10 mouse cellular contexts compared by ENCODE assay signal in the genomic region with DNA sequence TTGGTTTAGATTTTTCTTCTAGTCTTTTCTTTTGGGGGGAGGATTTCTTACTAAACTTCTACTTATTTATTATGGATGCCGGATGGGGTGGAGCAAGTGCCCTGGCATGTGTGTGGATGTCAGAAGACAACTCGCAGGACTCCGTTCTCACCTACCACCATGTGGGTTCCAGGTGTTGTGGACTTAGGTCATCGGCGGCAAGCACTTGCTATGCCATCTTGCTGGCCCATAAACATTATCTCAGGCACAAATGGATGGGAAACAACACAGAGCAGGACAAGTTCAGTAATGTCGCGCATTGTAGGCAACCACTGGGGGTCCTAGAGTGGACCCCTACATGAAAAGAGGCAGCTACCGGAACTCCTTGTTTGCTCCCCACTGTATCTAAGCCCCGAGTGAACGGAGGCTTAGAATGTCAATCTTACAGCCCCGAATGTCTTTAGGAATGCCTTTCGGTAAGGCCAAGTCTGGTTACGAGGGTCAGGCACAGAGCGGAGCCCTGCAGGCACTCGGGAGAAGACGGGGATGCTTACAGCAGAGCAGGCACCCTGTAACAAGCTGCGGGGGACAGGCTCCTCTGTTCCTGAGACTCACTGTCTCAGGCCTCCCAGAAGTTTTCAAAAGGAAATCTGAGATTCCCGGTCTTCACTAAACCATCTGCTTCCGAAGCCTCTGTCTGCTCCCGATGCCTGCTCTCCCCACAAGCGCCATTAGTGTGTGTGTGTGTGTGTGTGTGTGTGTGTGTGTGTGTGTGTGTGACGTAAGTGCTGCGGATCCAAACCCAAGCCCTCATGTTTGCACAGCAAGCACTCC. TPM values are rescaled to one million over a fixed set of nuclear protein-coding genes. Genes with fewer than 3 reads are reported as not detected.
DNase-seq lines count a peak whose midpoint lies in the region; ATAC-seq and TF ChIP-seq lines count a peak whose summit lies in the region.
"Had no signal": no experiment of that assay in that cellular context is flagged by ENCODE, and none has a peak within 500 bp of the region (broad histone marks: within the 10 kb centered on the region; RNA-seq: fewer than 3 reads in every experiment).

No protein-coding gene starts in this region.

- peaks cover 13% of the 10 kb centered on the region; the same call in 1 of the 2 replicates for H3K27me3 ChIP-seq in kidney, embryonic 14.5 days (ENCODE audit: control insufficient read depth, insufficient read depth, low read length)
- H3K27me3 ChIP-seq in embryonic facial prominence, embryonic 11.5 days (ENCODE audit: control insufficient read depth, insufficient read depth, low read length): no peaks in the 10 kb centered on the region
- H3K27me3 ChIP-seq in hindbrain, embryonic 15.5 days: peaks cover 6% of the 10 kb centered on the region
- no peaks in the 10 kb centered on the region for H3K27me3 ChIP-seq in midbrain, postnatal 0 days (ENCODE audit: insufficient read depth, low read length)

- H3K9me3 ChIP-seq in kidney, embryonic 14.5 days (ENCODE audit: control insufficient read depth, low read length): no peaks in the 10 kb centered on the region
- H3K9me3 ChIP-seq in embryonic facial prominence, embryonic 11.5 days (replicated peaks; ENCODE audit: control insufficient read depth, low read length): no peaks in the 10 kb centered on the region
- H3K9me3 ChIP-seq in hindbrain, embryonic 15.5 days: no peaks in the 10 kb centered on the region
- H3K9me3 ChIP-seq in midbrain, postnatal 0 days (ENCODE audit: low read length): no peaks in the 10 kb centered on the region

- no peaks in the 10 kb centered on the region for H3K4me1 ChIP-seq in kidney, embryonic 14.5 days (ENCODE audit: control insufficient read depth, insufficient read depth, low read length)
- peaks cover 3% of the 10 kb centered on the region; the same call in 1 of the 2 replicates for H3K4me1 ChIP-seq in embryonic facial prominence, embryonic 11.5 days (ENCODE audit: control insufficient read depth, insufficient read depth, low read length)
- H3K4me1 ChIP-seq in hindbrain, embryonic 15.5 days (replicated peaks): peaks cover 22% of the 10 kb centered on the region
- H3K4me1 ChIP-seq in midbrain, postnatal 0 days (ENCODE audit: insufficient read depth, low read length): no peaks in the 10 kb centered on the region

- H3K9ac ChIP-seq in kidney, embryonic 14.5 days (ENCODE audit: low read depth, low read length): no peak overlapping the region
- H3K9ac ChIP-seq in embryonic facial prominence, embryonic 11.5 days (replicated peaks; ENCODE audit: low read length): peak overlapping the region; percentile 28
- H3K9ac ChIP-seq in hindbrain, embryonic 15.5 days: no peak overlapping the region
- H3K9ac ChIP-seq in midbrain, postnatal 0 days (replicated peaks; ENCODE audit: low read length, poor library complexity, severe bottlenecking): no peak overlapping the region

- no peak overlapping the region for H3K27ac ChIP-seq in kidney, embryonic 14.5 days (ENCODE audit: low read depth, low read length)
- H3K27ac ChIP-seq in embryonic facial prominence, embryonic 11.5 days (replicated peaks; ENCODE audit: low read depth, low read length): no peak overlapping the region
- H3K27ac ChIP-seq in hindbrain, embryonic 15.5 days (replicated peaks): no peak overlapping the region
- no peak overlapping the region for H3K27ac ChIP-seq in midbrain, postnatal 0 days (ENCODE audit: low read depth, low read length)

- H3K4me2 ChIP-seq in kidney, embryonic 14.5 days (replicated peaks; ENCODE audit: low read depth, low read length): peak overlapping the region; percentile 34
- peak overlapping the region; percentile 45 for H3K4me2 ChIP-seq in embryonic facial prominence, embryonic 11.5 days (ENCODE audit: low read depth, low read length)
- H3K4me2 ChIP-seq in hindbrain, embryonic 15.5 days: peak overlapping the region; percentile 48
- peak overlapping the region; percentile 33 for H3K4me2 ChIP-seq in midbrain, postnatal 0 days (ENCODE audit: low read depth, low read length, poor library complexity, severe bottlenecking)

- 20% methylated on average over 23 of the region's 23 CpGs for WGBS in kidney, embryonic 14.5 days
- 20% methylated on average over 22 of the region's 23 CpGs for WGBS in embryonic facial prominence, embryonic 11.5 days
- 32% methylated on average over 23 of the region's 23 CpGs for WGBS in hindbrain, embryonic 15.5 days
- 31% methylated on average over 23 of the region's 23 CpGs for WGBS in midbrain, postnatal 0 days

- no peak for DNase-seq in kidney, postnatal 36 days
- peak; percentile 45 for DNase-seq in embryonic facial prominence, embryonic 11.5 days (ENCODE audit: low spot score)
- no peak for DNase-seq in midbrain, postnatal 0 days (ENCODE audit: low spot score)
- DNase-seq in urinary bladder, adult 2 months (ENCODE audit: low spot score): no peak
- no peak for DNase-seq in testis, postnatal 14 days (ENCODE audit: low spot score)
- DNase-seq: adrenal gland, adult 2 months had no signal

- ATAC-seq in kidney, embryonic 14.5 days (ENCODE audit: low FRiP score, low TSS enrichment): peak; percentile 51; the same call in 1 of the 2 replicates
- no peak for ATAC-seq in embryonic facial prominence, embryonic 11.5 days (replicated peaks; ENCODE audit: insufficient number of reproducible peaks, low FRiP score, low TSS enrichment, low read depth)
- no peak for ATAC-seq in hindbrain, embryonic 15.5 days (ENCODE audit: low FRiP score, low read depth)
- ATAC-seq in midbrain, postnatal 0 days (ENCODE audit: low FRiP score): 0 out of 2 replicates have a peak, but pooled peaks have one; percentile 31
- ATAC-seq in granulocyte monocyte progenitor cell, adult 5-6 weeks (replicated peaks; ENCODE audit: poor library complexity, severe bottlenecking): no peak

- H3K4me3 ChIP-seq in kidney, embryonic 14.5 days (ENCODE audit: low read length): peak overlapping the region; percentile 11; the same call in 1 of the 2 replicates
- H3K4me3 ChIP-seq in embryonic facial prominence, embryonic 11.5 days (ENCODE audit: low read depth, low read length): peak overlapping the region; percentile 10
- H3K4me3 ChIP-seq in hindbrain, embryonic 15.5 days: peak overlapping the region; percentile 17
- H3K4me3 ChIP-seq in midbrain, postnatal 0 days (ENCODE audit: low read depth, low read length): peak overlapping the region; percentile 13; the same call in 1 of the 2 replicates

- no peaks in the 10 kb centered on the region for H3K36me3 ChIP-seq in kidney, embryonic 14.5 days (ENCODE audit: control insufficient read depth, insufficient read depth, low read length)
- H3K36me3 ChIP-seq in embryonic facial prominence, embryonic 11.5 days (replicated peaks; ENCODE audit: control insufficient read depth, insufficient read depth, low read depth, low read length): no peaks in the 10 kb centered on the region
- no peaks in the 10 kb centered on the region for H3K36me3 ChIP-seq in hindbrain, embryonic 15.5 days
- H3K36me3 ChIP-seq in midbrain, postnatal 0 days (ENCODE audit: insufficient read depth, low read length): no peaks in the 10 kb centered on the region

- TF ChIP-seq CTCF in midbrain, postnatal 0 days (IDR thresholded peaks at IDR 0.05): no peak

RNA-seq across cellular contexts. Expression of a gene that starts 16.8 kb away (rescaled TPM):
- polyA plus RNA-seq in kidney, embryonic 14.5 days (2014; fragmentation: Nextera tagmentation; extraction: Ambion mirVana): 0.64 TPM in 1 of 2 replicates, not detected in the other
- 1.1 TPM in 2 replicates for polyA plus RNA-seq in embryonic facial prominence, embryonic 11.5 days (2014; fragmentation: Nextera tagmentation; extraction: Ambion mirVana)
- 13.4 and 15.1 TPM in 2 replicates for polyA plus RNA-seq in hindbrain, embryonic 15.5 days (2015; fragmentation: Nextera tagmentation; extraction: Ambion mirVana)
- total RNA-seq in midbrain, postnatal 0 days (2014; rRNA removed): 9.4 and 9.6 TPM in 2 replicates
- polyA plus RNA-seq in midbrain, postnatal 0 days (2015; fragmentation: Nextera tagmentation; extraction: Ambion mirVana): 7.5 and 8.5 TPM in 2 replicates
- not detected in 2 replicates for total RNA-seq in granulocyte monocyte progenitor cell, adult 5-6 weeks (2014; fragmentation: Nextera tagmentation)
- 0.30 and 0.41 TPM in 2 replicates for total RNA-seq in granulocyte monocyte progenitor cell, adult 5-6 weeks (2017)
- 6.9 and 7.5 TPM in 2 replicates for polyA plus RNA-seq in urinary bladder, adult 2 months (2012; rRNA removed)
- total RNA-seq: liver, adult 2 months had no signal
- polyA plus RNA-seq: adrenal gland, adult 2 months had no signal

Comparison
In these comparisons a context has a peak if more than half of its experiments do, and no peak if none do; other contexts are left out.
1. ATAC-seq: peak in kidney, embryonic 14.5 days (single experiment) and midbrain, postnatal 0 days (single experiment); none in embryonic facial prominence, embryonic 11.5 days (single experiment), hindbrain, embryonic 15.5 days (single experiment) and granulocyte monocyte progenitor cell, adult 5-6 weeks (single experiment).
2. Peak in every context shown above with its lines, with median percentiles within 50 percentile points of each other: H3K4me2 ChIP-seq and H3K4me3 ChIP-seq.